Mouse (Mus musculus) liver, embryonic 15.5 days (tissue): Measurements from ENCODE around the gene Adgrl4. TPM values are rescaled to one million over a fixed set of nuclear protein-coding genes. Genes with fewer than 3 reads are reported as not detected.

Experiments
- ATAC-seq: fragments of 200-750 bp; cut with Nextera tagmentation; 2 replicates; pipeline ENCODE4 v1.8.0; 2017; ENCODE audit warnings: moderate number of reproducible peaks, mild to moderate bottlenecking, moderate library complexity; ENCODE audit not compliant: insufficient read depth
- H3K27ac ChIP-seq: fragments of 300-500 bp; sonication (generic); replicated peaks from 2 replicates; pipeline ENCODE4 v1.5.1; 2015; ENCODE audit warnings: mild to moderate bottlenecking, inconsistent platforms
- H3K27me3 ChIP-seq: fragments of 300-500 bp; sonication (generic); 2 replicates; pipeline ENCODE4 v1.6.1; 2015; ENCODE audit warnings: mild to moderate bottlenecking, inconsistent platforms
- H3K36me3 ChIP-seq: fragments of 300-500 bp; sonication (generic); replicated peaks from 2 replicates; pipeline ENCODE4 v1.6.1; 2015; ENCODE audit warnings: moderate library complexity, mild to moderate bottlenecking, inconsistent platforms
- H3K4me1 ChIP-seq: fragments of 300-500 bp; sonication (generic); replicated peaks from 2 replicates; pipeline ENCODE4 v1.6.1; 2015; ENCODE audit warnings: inconsistent platforms
- H3K4me2 ChIP-seq: fragments of 300-500 bp; sonication (generic); 2 replicates; pipeline ENCODE4 v1.6.1; 2015; ENCODE audit warnings: moderate library complexity, mild to moderate bottlenecking, inconsistent platforms
- H3K4me3 ChIP-seq: fragments of 300-500 bp; sonication (generic); replicated peaks from 2 replicates; pipeline ENCODE4 v1.5.1; 2015; ENCODE audit warnings: mild to moderate bottlenecking, inconsistent platforms
- H3K9ac ChIP-seq: fragments of 300-500 bp; sonication (generic); 2 replicates; pipeline ENCODE4 v1.6.1; 2015; ENCODE audit warnings: moderate library complexity, mild to moderate bottlenecking, inconsistent platforms
- H3K9me3 ChIP-seq: fragments of 300-500 bp; sonication (generic); replicated peaks from 2 replicates; pipeline ENCODE4 v1.6.1; 2016; ENCODE audit warnings: inconsistent platforms
- WGBS: fragments of 180-500 bp; shearing (Covaris S2); methylation state at CpG from one replicate; pipeline ENCODE4 v1.1.7; 2015; ENCODE audit warnings: mixed read lengths; ENCODE audit not compliant: insufficient replicate concordance; 5-methylcytosine and 5-hydroxymethylcytosine counted together
- polyA plus RNA-seq: library from polyadenylated mRNA; unstranded; fragments of >200 nt; fragmentation: Nextera tagmentation; extraction: Ambion mirVana; gene quantifications from 2 replicates; pipeline ENCODE4 v1.2.1, GENCODE M21; 2015

The Adgrl4 gene
- polyA plus RNA-seq, 1 experiment from 2014 or later = 4.7 TPM

DNA sequence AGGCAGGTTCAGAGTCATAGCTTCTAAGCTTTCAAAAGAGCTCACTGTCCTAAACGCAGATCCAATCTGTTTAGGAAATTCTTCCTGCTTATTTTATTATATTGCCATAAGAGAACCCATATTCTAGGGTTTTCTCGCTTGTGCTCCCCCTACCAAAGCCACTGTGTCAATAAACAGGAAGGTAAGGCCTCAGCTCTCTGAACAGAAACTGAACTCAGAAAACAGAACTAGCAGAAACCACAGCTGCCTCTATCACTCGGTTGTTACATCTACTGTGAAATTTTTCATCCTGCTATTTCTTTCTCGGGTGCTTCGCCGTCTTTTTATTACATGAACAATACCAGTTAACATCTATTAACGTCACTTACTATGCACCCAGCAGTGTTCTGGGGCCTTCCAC lies 137.6 kb downstream of the Adgrl4 start:
- Histone ChIP-seq H3K27me3 (no peaks in the 10 kb centered on the region), H3K36me3 (no peaks in the 10 kb centered on the region), H3K4me2 (no peak overlapping the region), H3K9ac (no peak overlapping the region), H3K27ac (no peak overlapping the region), H3K9me3 (no peaks in the 10 kb centered on the region), H3K4me1 (no peaks in the 10 kb centered on the region), H3K4me3 (no peak overlapping the region)
- WGBS = 42% methylated on average over 7 of the region's 7 CpGs
- no peak for ATAC-seq

DNA sequence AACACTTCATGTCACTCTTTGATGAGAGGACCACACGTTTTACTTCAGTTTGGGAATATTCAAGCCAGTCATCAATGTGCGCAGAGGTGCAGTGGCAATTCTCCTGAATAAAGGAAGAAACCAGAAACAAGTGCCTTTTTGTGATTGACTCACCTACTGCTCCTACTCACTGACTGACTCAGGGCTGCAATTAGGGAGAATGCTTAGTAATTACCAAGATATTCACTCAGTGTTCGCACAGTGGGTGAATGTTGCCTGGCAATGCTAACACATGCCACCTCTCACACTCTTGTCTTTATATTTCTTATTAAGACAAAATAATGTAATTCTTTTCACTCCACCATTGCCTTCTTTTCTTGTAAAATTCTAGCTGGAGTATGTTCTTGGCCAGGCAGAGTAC lies 138.5 kb downstream of the Adgrl4 start:
- ATAC-seq = no peak
- no peaks in the 10 kb centered on the region for H3K27me3 ChIP-seq
- no peaks in the 10 kb centered on the region for H3K36me3 ChIP-seq
- H3K9me3 ChIP-seq = no peaks in the 10 kb centered on the region
- H3K9ac ChIP-seq = no peak overlapping the region
- H3K4me2 ChIP-seq = no peak overlapping the region
- no peaks in the 10 kb centered on the region for H3K4me1 ChIP-seq
- no peak overlapping the region for H3K4me3 ChIP-seq
- 62% methylated on average over 3 of the region's 3 CpGs for WGBS
- no peak overlapping the region for H3K27ac ChIP-seq

DNA sequence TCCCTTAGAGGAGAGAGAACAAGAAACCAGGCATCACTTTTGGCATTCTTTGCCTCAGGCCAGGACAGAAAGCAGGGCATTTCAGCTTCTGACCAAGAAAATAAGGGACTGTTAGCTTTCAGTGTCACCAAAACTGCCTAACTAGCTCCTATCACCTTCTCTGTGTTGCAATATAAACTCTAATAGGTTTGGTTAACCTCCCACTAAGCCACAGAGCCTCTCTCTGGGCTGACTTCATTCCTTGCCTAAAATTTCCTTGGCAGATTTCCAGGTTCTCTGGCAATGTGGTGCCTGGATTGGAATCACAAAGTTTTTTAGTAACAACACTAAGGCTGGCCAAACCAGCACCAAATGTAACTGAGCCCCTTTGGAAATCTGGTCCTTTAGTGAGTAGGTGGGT lies 154.2 kb downstream of the Adgrl4 start:
- Histone ChIP-seq H3K4me2 (no peak overlapping the region), H3K36me3 (no peaks in the 10 kb centered on the region), H3K9me3 (no peaks in the 10 kb centered on the region), H3K27me3 (no peaks in the 10 kb centered on the region), H3K4me1 (no peaks in the 10 kb centered on the region), H3K4me3 (no peak overlapping the region), H3K27ac (no peak overlapping the region), H3K9ac (no peak overlapping the region)
- no peak for ATAC-seq
